Mouse (Mus musculus) embryonic fibroblast, embryonic 13.5 days (primary cell): ENCODE data around the gene Tab1.

Experiments
- CTCF ChIP-seq: IDR thresholded peaks from 2 replicates; pipeline ENCODE4 v1.5.1; 2011; ENCODE audit warnings: mild to moderate bottlenecking, control low read depth, low read length, moderate library complexity, borderline replicate concordance; ENCODE audit not compliant: insufficient read depth
- POLR2A ChIP-seq: IDR thresholded peaks from 2 replicates; pipeline ENCODE4 v1.6.1; 2011; ENCODE audit warnings: low read depth, mild to moderate bottlenecking, control low read depth, low read length, moderate library complexity

DNA sequence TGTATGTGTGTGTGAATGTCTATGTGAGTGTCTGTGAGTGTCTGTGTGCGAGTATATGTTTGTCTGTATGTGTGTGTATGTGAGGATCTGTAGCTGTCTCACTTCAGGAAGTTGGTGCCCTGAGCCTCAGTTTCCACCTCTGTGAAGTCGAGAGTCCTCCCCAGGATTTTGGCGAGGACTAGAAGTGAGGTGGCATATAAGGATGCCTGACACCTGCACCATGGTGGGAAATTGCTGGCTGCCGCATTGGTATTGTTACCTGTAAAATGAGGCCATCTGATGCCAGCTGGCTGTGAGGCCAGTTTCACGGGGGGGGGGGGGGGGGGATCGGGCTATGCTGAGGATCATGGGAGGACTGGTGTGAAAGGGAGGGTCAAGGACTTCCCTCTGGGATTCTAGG lies 42.8 kb downstream of the Tab1 start:
- TF ChIP-seq POLR2A: no peak
- no peak for TF ChIP-seq CTCF
